Mouse (Mus musculus): ENCODE results near the gene Ccdc187. TPM values are rescaled to one million over a fixed set of nuclear protein-coding genes. Genes with fewer than 3 reads are reported as not detected.

Ccdc187 gene
- polyA plus RNA-seq, 1 experiment: 0.01 TPM

GRCm38 (mm10) chr2:26298208-26298855 is 4.0 kb upstream of the Ccdc187 start:
- TF ChIP-seq SRF (IDR thresholded peaks at IDR 0.05; ENCODE audit: control insufficient read depth, insufficient read length, low read depth): peak; percentile 44
- TF ChIP-seq MYOD1 (IDR thresholded peaks at IDR 0.05; ENCODE audit: control insufficient read depth in 1 of 3, insufficient read length in 2 of 3, low read depth in 2 of 3): peak in 2 of 3 experiments; percentile 72 to 86
- TF ChIP-seq TCF3 (IDR thresholded peaks at IDR 0.05; ENCODE audit: insufficient read length, low read depth): peak; percentile 11
- TF ChIP-seq TCF12 (IDR thresholded peaks at IDR 0.05; ENCODE audit: insufficient read depth, poor library complexity, severe bottlenecking): no peak
- no peak for TF ChIP-seq CEBPB (IDR thresholded peaks at IDR 0.05; ENCODE audit: insufficient read depth, poor library complexity, severe bottlenecking)
- TF ChIP-seq MYOG (IDR thresholded peaks at IDR 0.05; ENCODE audit: control insufficient read depth in 1 of 3, insufficient read depth in 1 of 3, insufficient read length in 2 of 3, low read depth in 2 of 3): peak; percentile 30 to 70 (median 51)
- peak; percentile 22 for TF ChIP-seq MAX (IDR thresholded peaks at IDR 0.05; ENCODE audit: low read depth)

GRCm38 (mm10) chr2:26296606-26297195 is 2.3 kb upstream of the Ccdc187 start:
- Histone ChIP-seq H3K27me3 (ENCODE audit: control insufficient read depth, insufficient read depth, insufficient read length) (peaks cover 18% of the 10 kb centered on the region), H3K4me3 (no peak overlapping the region), H3K4me2 (ENCODE audit: low read depth) (no peak overlapping the region), H3K36me3 (ENCODE audit: control insufficient read depth, insufficient read depth) (no peaks in the 10 kb centered on the region), H3K79me2 (ENCODE audit: control insufficient read depth, insufficient read depth) (no peaks in the 10 kb centered on the region), H3ac (ENCODE audit: control insufficient read depth, insufficient read length) (no peak overlapping the region)
- TF ChIP-seq POLR2AphosphoS2 (IDR thresholded peaks at IDR 0.05; ENCODE audit: insufficient read length, low read depth): no peak
- TF ChIP-seq TCF12 (IDR thresholded peaks at IDR 0.05; ENCODE audit: insufficient read depth, poor library complexity, severe bottlenecking): no peak
- TF ChIP-seq E2F4 (IDR thresholded peaks at IDR 0.05; ENCODE audit: insufficient read depth): no peak

More at GRCm38 (mm10) chr2:26298208-26298855, 4.0 kb upstream of the Ccdc187 start:
- Histone ChIP-seq H3K4me3 (no peak overlapping the region), H3K79me2 (ENCODE audit: control insufficient read depth, insufficient read depth) (no peaks in the 10 kb centered on the region), H3K36me3 (ENCODE audit: control insufficient read depth, insufficient read depth) (no peaks in the 10 kb centered on the region), H3K27me3 (ENCODE audit: control insufficient read depth, insufficient read depth, insufficient read length) (peaks cover 8% of the 10 kb centered on the region), H3ac (ENCODE audit: control insufficient read depth, insufficient read length) (no peak overlapping the region), H3K4me2 (ENCODE audit: low read depth) (peak overlapping the region; percentile 44)

DNA sequence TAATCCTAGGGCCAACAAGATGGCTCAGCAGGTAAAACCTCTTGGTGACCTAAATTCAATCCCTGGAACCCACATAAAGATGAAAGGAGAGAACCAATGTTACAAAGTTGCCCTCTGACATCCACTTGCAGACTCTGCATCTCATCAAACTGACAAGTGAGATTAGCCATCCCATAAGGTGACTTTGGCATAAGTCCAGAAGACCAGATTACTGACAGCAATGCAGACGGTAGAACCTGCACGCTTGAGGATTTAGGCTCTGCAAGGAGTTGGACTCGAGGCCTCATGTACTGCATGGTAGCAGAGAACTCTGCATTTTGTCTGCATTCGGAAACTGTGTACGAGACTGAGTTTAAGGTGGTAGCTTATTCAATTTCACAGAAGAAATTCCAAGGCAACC is 4.2 kb downstream of the Ccdc187 start:
- H3K79me2 ChIP-seq (ENCODE audit: control insufficient read depth, insufficient read depth): no peaks in the 10 kb centered on the region
- no peak overlapping the region for H3ac ChIP-seq (ENCODE audit: control insufficient read depth, insufficient read length)
- no peak for TF ChIP-seq MYOG (IDR thresholded peaks at IDR 0.05; ENCODE audit: control insufficient read depth in 1 of 3, insufficient read depth in 1 of 3, insufficient read length in 2 of 3, low read depth in 2 of 3)
- no peak for TF ChIP-seq POLR2AphosphoS2 (IDR thresholded peaks at IDR 0.05; ENCODE audit: insufficient read length, low read depth)
- TF ChIP-seq MAX (IDR thresholded peaks at IDR 0.05; ENCODE audit: low read depth): no peak
- no peak for TF ChIP-seq POLR2A (IDR thresholded peaks at IDR 0.05; ENCODE audit: insufficient read length, low read depth)
- no peak overlapping the region for H3K4me3 ChIP-seq
- peaks cover 47% of the 10 kb centered on the region for H3K27me3 ChIP-seq (ENCODE audit: control insufficient read depth, insufficient read depth, insufficient read length)
- no peaks in the 10 kb centered on the region for H3K36me3 ChIP-seq (ENCODE audit: control insufficient read depth, insufficient read depth)
- no peak overlapping the region for H3K4me2 ChIP-seq (ENCODE audit: low read depth)

DNA sequence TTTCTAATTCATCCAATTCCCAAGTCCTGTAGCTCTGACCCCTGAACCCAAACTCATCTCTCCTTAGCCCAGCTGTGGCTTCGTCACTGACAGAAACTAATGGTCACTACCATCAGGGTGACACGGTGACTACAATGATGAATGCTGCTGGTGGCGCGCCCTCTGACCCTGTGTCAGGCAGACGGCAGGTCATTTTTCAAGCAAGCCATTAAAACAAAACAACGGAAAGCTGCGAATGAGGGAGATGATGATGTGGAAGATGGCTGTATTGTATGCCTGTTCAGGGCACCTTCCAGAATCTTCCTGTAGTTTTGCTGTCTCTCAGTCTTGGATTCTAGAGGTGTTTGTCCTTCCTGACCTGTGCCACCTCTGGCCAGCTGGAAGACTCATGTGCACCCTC is 8.0 kb downstream of the Ccdc187 start:
- H3K27me3 ChIP-seq (ENCODE audit: control insufficient read depth, insufficient read depth, insufficient read length): peaks cover 54% of the 10 kb centered on the region
- no peak overlapping the region for H3K4me2 ChIP-seq (ENCODE audit: low read depth)
- TF ChIP-seq MYOD1 (IDR thresholded peaks at IDR 0.05; ENCODE audit: control insufficient read depth in 1 of 3, insufficient read length in 2 of 3, low read depth in 2 of 3): no peak
- TF ChIP-seq USF1 (IDR thresholded peaks at IDR 0.05; ENCODE audit: low read depth): no peak
- TF ChIP-seq REST (IDR thresholded peaks at IDR 0.05; ENCODE audit: insufficient read depth, insufficient read length): no peak
- TF ChIP-seq POLR2AphosphoS2 (IDR thresholded peaks at IDR 0.05; ENCODE audit: insufficient read length, low read depth): no peak
- no peak for TF ChIP-seq MYOG (IDR thresholded peaks at IDR 0.05; ENCODE audit: control insufficient read depth in 1 of 3, insufficient read depth in 1 of 3, insufficient read length in 2 of 3, low read depth in 2 of 3)
- no peak for TF ChIP-seq POLR2A (IDR thresholded peaks at IDR 0.05; ENCODE audit: insufficient read length, low read depth)
- TF ChIP-seq SRF (IDR thresholded peaks at IDR 0.05; ENCODE audit: control insufficient read depth, insufficient read length, low read depth): no peak
- TF ChIP-seq MAX (IDR thresholded peaks at IDR 0.05; ENCODE audit: low read depth): no peak
- TF ChIP-seq TCF3 (IDR thresholded peaks at IDR 0.05; ENCODE audit: insufficient read length, low read depth): no peak
- no peak for TF ChIP-seq TCF12 (IDR thresholded peaks at IDR 0.05; ENCODE audit: insufficient read depth, poor library complexity, severe bottlenecking)
- no peak for TF ChIP-seq CEBPB (IDR thresholded peaks at IDR 0.05; ENCODE audit: insufficient read depth, poor library complexity, severe bottlenecking)
- no peak for TF ChIP-seq E2F4 (IDR thresholded peaks at IDR 0.05; ENCODE audit: insufficient read depth)
- H3K36me3 ChIP-seq (ENCODE audit: control insufficient read depth, insufficient read depth): no peaks in the 10 kb centered on the region
- H3K79me2 ChIP-seq (ENCODE audit: control insufficient read depth, insufficient read depth): no peaks in the 10 kb centered on the region
- no peak overlapping the region for H3K4me3 ChIP-seq
- no peak overlapping the region for H3ac ChIP-seq (ENCODE audit: control insufficient read depth, insufficient read length)

GRCm38 (mm10) chr2:26285804-26286203 is 8.6 kb downstream of the Ccdc187 start:
- H3K36me3 ChIP-seq (ENCODE audit: control insufficient read depth, insufficient read depth): no peaks in the 10 kb centered on the region
- no peaks in the 10 kb centered on the region for H3K79me2 ChIP-seq (ENCODE audit: control insufficient read depth, insufficient read depth)
- no peak overlapping the region for H3K4me2 ChIP-seq (ENCODE audit: low read depth)
- no peak for TF ChIP-seq MYOD1 (IDR thresholded peaks at IDR 0.05; ENCODE audit: control insufficient read depth in 1 of 3, insufficient read length in 2 of 3, low read depth in 2 of 3)
- TF ChIP-seq REST (IDR thresholded peaks at IDR 0.05; ENCODE audit: insufficient read depth, insufficient read length): no peak
- TF ChIP-seq CEBPB (IDR thresholded peaks at IDR 0.05; ENCODE audit: insufficient read depth, poor library complexity, severe bottlenecking): no peak
- TF ChIP-seq POLR2A (IDR thresholded peaks at IDR 0.05; ENCODE audit: insufficient read length, low read depth): no peak
- no peak for TF ChIP-seq POLR2AphosphoS2 (IDR thresholded peaks at IDR 0.05; ENCODE audit: insufficient read length, low read depth)
- TF ChIP-seq USF1 (IDR thresholded peaks at IDR 0.05; ENCODE audit: low read depth): no peak
- TF ChIP-seq E2F4 (IDR thresholded peaks at IDR 0.05; ENCODE audit: insufficient read depth): no peak
- no peak for TF ChIP-seq SRF (IDR thresholded peaks at IDR 0.05; ENCODE audit: control insufficient read depth, insufficient read length, low read depth)
- TF ChIP-seq TCF12 (IDR thresholded peaks at IDR 0.05; ENCODE audit: insufficient read depth, poor library complexity, severe bottlenecking): no peak
- no peak for TF ChIP-seq MYOG (IDR thresholded peaks at IDR 0.05; ENCODE audit: control insufficient read depth in 1 of 3, insufficient read depth in 1 of 3, insufficient read length in 2 of 3, low read depth in 2 of 3)
- no peak for TF ChIP-seq MAX (IDR thresholded peaks at IDR 0.05; ENCODE audit: low read depth)
- TF ChIP-seq TCF3 (IDR thresholded peaks at IDR 0.05; ENCODE audit: insufficient read length, low read depth): no peak
- peaks cover 59% of the 10 kb centered on the region for H3K27me3 ChIP-seq (ENCODE audit: control insufficient read depth, insufficient read depth, insufficient read length)
- no peak overlapping the region for H3ac ChIP-seq (ENCODE audit: control insufficient read depth, insufficient read length)
- no peak overlapping the region for H3K4me3 ChIP-seq
